Mouse (Mus musculus): Measurements from ENCODE around the gene Fscn2. TPM values are rescaled to one million over a fixed set of nuclear protein-coding genes. Genes with fewer than 3 reads are reported as not detected.

The Fscn2 gene
- total RNA-seq, 1 experiment from 2014 or later: 0.47 TPM

GRCm38 (mm10) chr11:120355277-120356039 is 5.9 kb upstream of the Fscn2 start:
- ATAC-seq (ENCODE audit: extremely low read depth, insufficient number of reproducible peaks, low FRiP score, poor library complexity, severe bottlenecking): no peak

- no peak for ATAC-seq (ENCODE audit: extremely low read depth, insufficient number of reproducible peaks, low FRiP score, poor library complexity, severe bottlenecking)
Measured at GRCm38 (mm10) chr11:120356319-120356840, 5.0 kb upstream of the Fscn2 start.

GRCm38 (mm10) chr11:120356900-120357299 is 4.4 kb upstream of the Fscn2 start:
- no peak for ATAC-seq (ENCODE audit: extremely low read depth, insufficient number of reproducible peaks, low FRiP score, poor library complexity, severe bottlenecking)

GRCm38 (mm10) chr11:120357791-120358401 is 3.4 kb upstream of the Fscn2 start:
- ATAC-seq (ENCODE audit: extremely low read depth, insufficient number of reproducible peaks, low FRiP score, poor library complexity, severe bottlenecking): peak; percentile 21; the same call in 1 of the 2 replicates

- ATAC-seq (ENCODE audit: extremely low read depth, insufficient number of reproducible peaks, low FRiP score, poor library complexity, severe bottlenecking): no peak
Measured at GRCm38 (mm10) chr11:120359391-120359790, 1.9 kb upstream of the Fscn2 start.

- no peak for ATAC-seq (ENCODE audit: extremely low read depth, insufficient number of reproducible peaks, low FRiP score, poor library complexity, severe bottlenecking)
Measured at GRCm38 (mm10) chr11:120360062-120360461, 1.3 kb upstream of the Fscn2 start.

- no peak for ATAC-seq (ENCODE audit: extremely low read depth, insufficient number of reproducible peaks, low FRiP score, poor library complexity, severe bottlenecking)
Measured at GRCm38 (mm10) chr11:120360755-120361154, 579 bp upstream of the Fscn2 start.

- no peak for ATAC-seq (ENCODE audit: extremely low read depth, insufficient number of reproducible peaks, low FRiP score, poor library complexity, severe bottlenecking)
Measured at GRCm38 (mm10) chr11:120362891-120363290, 1.6 kb downstream of the Fscn2 start.

- no peak for ATAC-seq (ENCODE audit: extremely low read depth, insufficient number of reproducible peaks, low FRiP score, poor library complexity, severe bottlenecking)
Measured at GRCm38 (mm10) chr11:120366443-120367027, 5.2 kb downstream of the Fscn2 start.

- peak; percentile 70 for ATAC-seq (ENCODE audit: extremely low read depth, insufficient number of reproducible peaks, low FRiP score, poor library complexity, severe bottlenecking)
Measured at GRCm38 (mm10) chr11:120369656-120370055, 8.3 kb downstream of the Fscn2 start.

GRCm38 (mm10) chr11:120373025-120373424 is 11.7 kb downstream of the Fscn2 start:
- no peak for ATAC-seq (ENCODE audit: extremely low read depth, insufficient number of reproducible peaks, low FRiP score, poor library complexity, severe bottlenecking)

GRCm38 (mm10) chr11:120373820-120374586 is 12.7 kb downstream of the Fscn2 start:
- no peak for ATAC-seq (ENCODE audit: extremely low read depth, insufficient number of reproducible peaks, low FRiP score, poor library complexity, severe bottlenecking)

- ATAC-seq (ENCODE audit: extremely low read depth, insufficient number of reproducible peaks, low FRiP score, poor library complexity, severe bottlenecking): no peak
Measured at GRCm38 (mm10) chr11:120375324-120375723, 14.0 kb downstream of the Fscn2 start.

GRCm38 (mm10) chr11:120376302-120377160 is 15.2 kb downstream of the Fscn2 start:
- no peak for ATAC-seq (ENCODE audit: extremely low read depth, insufficient number of reproducible peaks, low FRiP score, poor library complexity, severe bottlenecking)

GRCm38 (mm10) chr11:120377337-120377736 is 16.0 kb downstream of the Fscn2 start:
- ATAC-seq (ENCODE audit: extremely low read depth, insufficient number of reproducible peaks, low FRiP score, poor library complexity, severe bottlenecking): no peak

GRCm38 (mm10) chr11:120378031-120378610 is 16.8 kb downstream of the Fscn2 start:
- ATAC-seq (ENCODE audit: extremely low read depth, insufficient number of reproducible peaks, low FRiP score, poor library complexity, severe bottlenecking): no peak

GRCm38 (mm10) chr11:120378611-120379540 is 17.5 kb downstream of the Fscn2 start, which contains the start of gene Faap100:
Gene Faap100 (minus strand): TSS chr11:120378764.
- peak; percentile 83 for ATAC-seq (ENCODE audit: extremely low read depth, insufficient number of reproducible peaks, low FRiP score, poor library complexity, severe bottlenecking)

Data from neutrophil, adult 5-6 weeks (primary cell).